Mouse (Mus musculus) inflammation-experienced regulatory T-cells, adult 16 weeks (primary cell): ENCODE measurements around the gene 1700040F15Rik. TPM values are rescaled to one million over a fixed set of nuclear protein-coding genes. Genes with fewer than 3 reads are reported as not detected.

ENCODE experiments used
- polyA plus RNA-seq: library from polyadenylated mRNA; unstranded; fragments of 100-300 nt; shearing (Covaris generic); gene quantifications from one replicate; pipeline ENCODE4 v1.2.1, GENCODE M21; 2017

The 1700040F15Rik gene
- polyA plus RNA-seq: not detected

GRCm38 (mm10) chrY:61101947-61102346, at the start of gene 1700040F15Rik:
1700040F15Rik (plus strand) TSS chrY:61102247.

